Comparison of ENCODE assay signal across 8 mouse cellular contexts in the genomic region with DNA sequence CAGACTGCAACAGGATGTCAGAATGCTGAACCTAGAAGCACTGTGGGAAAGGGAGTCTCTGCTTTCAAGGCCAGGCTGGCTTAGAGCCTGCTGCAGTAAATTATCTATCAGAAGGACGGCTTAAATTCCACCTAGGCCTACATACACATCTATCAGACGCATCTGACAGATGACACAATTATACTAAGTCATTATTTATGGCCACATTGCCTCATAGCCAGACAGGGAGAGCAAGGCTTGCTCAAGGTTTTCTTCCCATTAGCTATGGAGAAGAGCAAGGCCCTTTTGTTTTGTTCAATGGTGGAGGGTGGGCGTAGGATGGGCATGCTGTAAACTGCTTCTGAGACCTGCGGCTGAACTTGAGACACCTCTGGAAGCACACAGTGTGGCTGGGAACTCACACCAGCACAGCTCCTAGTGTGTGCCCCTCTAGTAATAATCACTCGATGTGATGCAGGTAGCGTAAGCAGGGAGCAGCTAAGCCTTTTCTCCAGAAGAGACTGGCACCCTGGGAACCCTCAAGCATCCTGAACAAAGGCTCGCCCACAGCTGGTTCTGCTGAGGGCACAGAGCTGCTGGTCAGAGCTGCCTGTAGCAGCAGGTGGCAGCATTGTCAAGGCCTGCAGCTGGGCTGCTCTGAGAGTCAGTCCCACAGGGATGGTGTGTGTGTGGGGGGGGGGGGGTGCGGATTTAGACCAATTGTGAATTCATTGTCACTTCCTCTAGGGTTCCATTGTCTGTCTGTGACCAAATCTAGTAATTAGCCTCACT.
DNase-seq lines count a peak whose midpoint lies in the region; ATAC-seq and TF ChIP-seq lines count a peak whose summit lies in the region.

No protein-coding gene starts in this region.

- no peaks in the 10 kb centered on the region for H3K36me3 ChIP-seq in lung, embryonic 15.5 days
- no peaks in the 10 kb centered on the region for H3K36me3 ChIP-seq in stomach, postnatal 0 days (ENCODE audit: control insufficient read depth, insufficient read depth, low read length)
- no peaks in the 10 kb centered on the region for H3K36me3 ChIP-seq in thymus, adult 2 months (ENCODE audit: control insufficient read depth, insufficient read depth, low read length)

- no peak for DNase-seq in lung, adult 2 months
- no peak for DNase-seq in lung, postnatal 25 days (ENCODE audit: low spot score)
- peak; percentile 61 for DNase-seq in brain, adult 2 months (ENCODE audit: low read depth, low spot score)
- DNase-seq in gonadal fat pad, adult 2 months (ENCODE audit: low read depth) = peak; percentile 99
- peak; percentile 21 for DNase-seq in stomach, postnatal 0 days (ENCODE audit: low spot score)
- DNase-seq in layer of hippocampus, adult 9-10 months (ENCODE audit: low spot score) = no peak
- DNase-seq in thymus, adult 2 months = no peak

- TF ChIP-seq EP300 in stomach, postnatal 0 days (optimal IDR thresholded peaks at IDR 0.05) = no peak

- H3K4me3 ChIP-seq in lung, adult 2 months (replicated peaks; ENCODE audit: extremely low read depth, low read depth, low read length) = no peak overlapping the region
- no peak overlapping the region for H3K4me3 ChIP-seq in lung, embryonic 15.5 days
- no peak overlapping the region for H3K4me3 ChIP-seq in stomach, postnatal 0 days (ENCODE audit: low read depth, low read length)
- H3K4me3 ChIP-seq in thymus, adult 2 months (ENCODE audit: control insufficient read depth, insufficient read depth, low read length) = no peak overlapping the region

- H3K9ac ChIP-seq in lung, embryonic 15.5 days = no peak overlapping the region
- H3K9ac ChIP-seq in stomach, postnatal 0 days (ENCODE audit: low read length) = no peak overlapping the region

- no peaks in the 10 kb centered on the region for H3K27me3 ChIP-seq in lung, embryonic 15.5 days
- no peaks in the 10 kb centered on the region for H3K27me3 ChIP-seq in stomach, postnatal 0 days (ENCODE audit: control insufficient read depth, insufficient read depth, low read length)
- H3K27me3 ChIP-seq in thymus, adult 2 months (ENCODE audit: control insufficient read depth, insufficient read depth, low read length) = no peaks in the 10 kb centered on the region

- TF ChIP-seq CTCF in lung, adult 2 months (IDR thresholded peaks at IDR 0.05; ENCODE audit: insufficient read depth, low read length) = peak; percentile 34; the same call in 1 of the 2 replicates
- TF ChIP-seq CTCF in stomach, postnatal 0 days (IDR thresholded peaks at IDR 0.05; ENCODE audit: low read depth) = peak; percentile 74
- no peak for TF ChIP-seq CTCF in thymus, adult 2 months (IDR thresholded peaks at IDR 0.05; ENCODE audit: borderline replicate concordance, control insufficient read depth, extremely low read depth, insufficient read depth, low read length, poor library complexity)

- no peak for TF ChIP-seq POLR2A in lung, adult 2 months (IDR thresholded peaks at IDR 0.05; ENCODE audit: borderline replicate concordance, extremely low read depth, low read depth, low read length)
- TF ChIP-seq POLR2A in thymus, adult 2 months (IDR thresholded peaks at IDR 0.05; ENCODE audit: control insufficient read depth, extremely low read depth, insufficient read depth, low read length, poor library complexity) = no peak

- no peak overlapping the region for H3K27ac ChIP-seq in lung, embryonic 15.5 days
- H3K27ac ChIP-seq in stomach, postnatal 0 days (replicated peaks) = peak overlapping the region; percentile 35; the same call in 1 of the 2 replicates
- no peak overlapping the region for H3K27ac ChIP-seq in thymus, adult 2 months (ENCODE audit: control insufficient read depth, insufficient read depth, low read length)

- no peaks in the 10 kb centered on the region for H3K9me3 ChIP-seq in lung, embryonic 15.5 days
- no peaks in the 10 kb centered on the region for H3K9me3 ChIP-seq in stomach, postnatal 0 days (ENCODE audit: control insufficient read depth, low read length)

- 58% methylated on average over 8 of the region's 8 CpGs for WGBS in lung, adult 2 months
- 54% methylated on average over 8 of the region's 8 CpGs for WGBS in lung, embryonic 15.5 days
- WGBS in stomach, postnatal 0 days = 42% methylated on average over 8 of the region's 8 CpGs
- WGBS in thymus, adult 2 months = 73% methylated on average over 8 of the region's 8 CpGs

- no peaks in the 10 kb centered on the region for H3K4me1 ChIP-seq in lung, adult 2 months (ENCODE audit: control insufficient read depth, insufficient read depth, low read length)
- no peaks in the 10 kb centered on the region for H3K4me1 ChIP-seq in lung, embryonic 15.5 days
- H3K4me1 ChIP-seq in stomach, postnatal 0 days (replicated peaks; ENCODE audit: control insufficient read depth, insufficient read depth) = no peaks in the 10 kb centered on the region
- no peaks in the 10 kb centered on the region for H3K4me1 ChIP-seq in thymus, adult 2 months (replicated peaks; ENCODE audit: control insufficient read depth, insufficient read depth, low read length)

- peak; percentile 57; the same call in 1 of the 2 replicates for ATAC-seq in lung, embryonic 15.5 days (ENCODE audit: borderline replicate concordance, extremely low read depth, low FRiP score, low TSS enrichment)
- peak; percentile 45; the same call in 1 of the 2 replicates for ATAC-seq in stomach, postnatal 0 days (ENCODE audit: low FRiP score, low TSS enrichment)

- H3K4me2 ChIP-seq in lung, embryonic 15.5 days = no peak overlapping the region
- H3K4me2 ChIP-seq in stomach, postnatal 0 days (replicated peaks; ENCODE audit: low read depth) = no peak overlapping the region

Comparison
In these comparisons a context has a peak if more than half of its experiments do, and no peak if none do; other contexts are left out.
1. DNase-seq: peak in brain, adult 2 months (single experiment), gonadal fat pad, adult 2 months (single experiment) and stomach, postnatal 0 days (single experiment); none in lung, adult 2 months (single experiment), lung, postnatal 25 days (single experiment), layer of hippocampus, adult 9-10 months (single experiment) and thymus, adult 2 months (single experiment).